ENCODE assay signal across 21 mouse cellular contexts in the genomic region with DNA sequence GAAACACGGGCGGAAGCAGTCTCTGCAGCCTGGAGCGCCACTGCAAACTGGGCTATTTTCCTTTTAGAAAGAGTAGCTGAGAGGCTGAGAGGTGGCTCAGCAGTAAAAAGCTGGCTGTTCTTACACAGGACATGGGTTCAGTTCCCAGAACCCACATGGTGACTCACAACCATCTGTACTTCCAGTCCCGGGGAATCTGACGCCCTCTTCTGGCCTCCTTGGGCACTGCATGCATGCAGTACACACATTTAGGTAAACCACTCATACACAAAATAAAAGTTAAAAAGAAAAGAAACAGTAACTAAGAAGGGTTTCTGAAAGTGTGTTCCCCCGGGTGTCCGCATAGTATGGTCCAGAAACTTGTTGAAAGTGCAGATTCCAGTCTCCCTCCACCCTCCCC.
DNase-seq lines count a peak whose midpoint lies in the region; TF ChIP-seq lines count a peak whose summit lies in the region.
"Had no signal": no experiment of that assay in that cellular context is flagged by ENCODE, and none has a peak within 500 bp of the region (broad histone marks: within the 10 kb centered on the region; RNA-seq: fewer than 3 reads in every experiment).

No protein-coding gene starts in this region.

- TF ChIP-seq CTCF in gastrocnemius, adult 2 months (IDR thresholded peaks at IDR 0.05): peak; percentile 26; the same call in 1 of the 2 replicates
- peak; percentile 3; the same call in 1 of the 2 replicates for TF ChIP-seq CTCF in left cerebral cortex, adult 2 months (IDR thresholded peaks at IDR 0.05)
- TF ChIP-seq CTCF in testis, adult 2 months (IDR thresholded peaks at IDR 0.05; ENCODE audit: control insufficient read depth, insufficient read depth, insufficient replicate concordance, low read depth, low read length): peak; percentile 66; the same call in 1 of the 2 replicates

- intact Hi-C loops in gastrocnemius, adult 2 months (cut with DNase I): no loop called here
- intact Hi-C loops in left cerebral cortex, adult 2 months (cut with DNase I): loop anchor here (10.0 kb wide), 1 partner anchor 366 kb away; no protein-coding TSS in a partner anchor

- H3K4me3 ChIP-seq in gastrocnemius, adult 2 months: no peak overlapping the region
- H3K4me3 ChIP-seq in left cerebral cortex, adult 2 months: no peak overlapping the region
- no peak overlapping the region for H3K4me3 ChIP-seq in testis, adult 2 months (ENCODE audit: control insufficient read depth, low read depth, low read length)
- H3K4me3 ChIP-seq: embryonic facial prominence, embryonic 15.5 days; heart, embryonic 15.5 days; limb, embryonic 13.5 days; lung, embryonic 15.5 days; midbrain, embryonic 12.5 days had no signal

- TF ChIP-seq POLR2A in testis, adult 2 months (IDR thresholded peaks at IDR 0.05; ENCODE audit: control insufficient read depth, low read depth, low read length): no peak

- H3K27ac ChIP-seq in gastrocnemius, adult 2 months: peak overlapping the region; percentile 84
- H3K27ac ChIP-seq in left cerebral cortex, adult 2 months: no peak overlapping the region
- no peak overlapping the region for H3K27ac ChIP-seq in testis, adult 2 months (ENCODE audit: control insufficient read depth, insufficient read depth, low read depth, low read length)
- H3K27ac ChIP-seq: embryonic facial prominence, embryonic 15.5 days; heart, embryonic 15.5 days; limb, embryonic 13.5 days; lung, embryonic 15.5 days; midbrain, embryonic 12.5 days had no signal

- H3K4me1 ChIP-seq in testis, adult 2 months (ENCODE audit: control insufficient read depth, insufficient read depth, low read length): no peaks in the 10 kb centered on the region
- H3K4me1 ChIP-seq: embryonic facial prominence, embryonic 15.5 days; limb, embryonic 13.5 days; midbrain, embryonic 12.5 days had no signal

- no peak for DNase-seq in gastrocnemius, adult 2 months
- DNase-seq in gastrocnemius, postnatal 25 days: no peak
- no peak for DNase-seq in left cerebral cortex, adult 2 months (ENCODE audit: extremely low spot score in 1 of 2, low spot score in 2 of 2)
- no peak for DNase-seq in left cerebral cortex, adult 18-20 months (ENCODE audit: low spot score in 2 of 2)
- DNase-seq in testis, postnatal 10 days (ENCODE audit: low spot score): no peak
- DNase-seq in induced T-regulatory cell, adult 2 months (ENCODE audit: low read depth): peak; percentile 14
- no peak for DNase-seq in frontal cortex, adult 2 months (ENCODE audit: extremely low spot score in 1 of 2, low spot score in 1 of 2)
- DNase-seq: adrenal gland, postnatal 10 days; cerebellum, adult 18-20 months; cerebellum, postnatal 25 days; embryo, embryonic 11 days; heart, postnatal 4 days; kidney, postnatal 4 days; spleen, adult 18-20 months; thymus, adult 2 months had no signal

- no peaks in the 10 kb centered on the region for H3K27me3 ChIP-seq in testis, adult 2 months (ENCODE audit: control insufficient read depth, insufficient read depth, low read length)
- H3K27me3 ChIP-seq: embryonic facial prominence, embryonic 15.5 days; heart, embryonic 15.5 days; lung, embryonic 15.5 days; midbrain, embryonic 12.5 days had no signal

- H3K36me3 ChIP-seq in testis, adult 2 months (ENCODE audit: control insufficient read depth, insufficient read depth, low read length): no peaks in the 10 kb centered on the region
- H3K36me3 ChIP-seq: embryonic facial prominence, embryonic 15.5 days; heart, embryonic 15.5 days; limb, embryonic 13.5 days; lung, embryonic 15.5 days; midbrain, embryonic 12.5 days had no signal

Comparison
In these comparisons a context has a peak if more than half of its experiments do, and no peak if none do; other contexts are left out.
1. CTCF ChIP-seq: peak in every context shown above with its lines; median percentile 66 in testis, adult 2 months; 26 in gastrocnemius, adult 2 months; 3 in left cerebral cortex, adult 2 months.